Mouse (Mus musculus) ovary, adult 18-20 months (tissue): ENCODE data around the gene Fjx1.

Experiments used
- DNase-seq: peaks from one replicate; pipeline ENCODE4 v3.0.0; 2022; ENCODE audit warnings: low spot score, mixed read lengths

Fjx1 gene

GRCm38 (mm10) chr2:102426434-102426833, 25.9 kb downstream of the Fjx1 start:
- no peak for DNase-seq

GRCm38 (mm10) chr2:102416149-102416743, 36.1 kb downstream of the Fjx1 start:
- DNase-seq: no peak

- DNase-seq: no peak
These were observed 39.6 kb downstream of the Fjx1 start for GRCm38 (mm10) chr2:102412738-102413137.

GRCm38 (mm10) chr2:102410615-102411014, 41.7 kb downstream of the Fjx1 start:
- no peak for DNase-seq

GRCm38 (mm10) chr2:102409741-102410140, 42.6 kb downstream of the Fjx1 start:
- no peak for DNase-seq

GRCm38 (mm10) chr2:102407363-102408184, 44.7 kb downstream of the Fjx1 start, which contains the start of gene Trim44:
Gene Trim44, minus strand, starts transcription at chr2:102407828.
- no peak for DNase-seq

GRCm38 (mm10) chr2:102406324-102407304, 45.7 kb downstream of the Fjx1 start:
- no peak for DNase-seq

- DNase-seq: no peak
These were observed 48.3 kb downstream of the Fjx1 start for GRCm38 (mm10) chr2:102403982-102404381.

GRCm38 (mm10) chr2:102403306-102403705, 49.0 kb downstream of the Fjx1 start:
- no peak for DNase-seq

GRCm38 (mm10) chr2:102401352-102401692, 51.0 kb downstream of the Fjx1 start:
- DNase-seq: no peak

- DNase-seq: peak; percentile 89
These were observed 51.5 kb downstream of the Fjx1 start for GRCm38 (mm10) chr2:102400605-102401351.

GRCm38 (mm10) chr2:102399864-102400604, 52.3 kb downstream of the Fjx1 start:
- no peak for DNase-seq
